Mouse (Mus musculus) embryonic facial prominence, embryonic 11.5 days (tissue): Measurements from ENCODE around the gene B4galnt1. TPM values are rescaled to one million over a fixed set of nuclear protein-coding genes. Genes with fewer than 3 reads are reported as not detected.

Source experiments
- ATAC-seq: fragments of 200-750 bp; cut with Nextera tagmentation; replicated peaks from 2 replicates; pipeline ENCODE4 v1.8.0; 2017; ENCODE audit warnings: low read depth; ENCODE audit not compliant: insufficient number of reproducible peaks, low FRiP score, low TSS enrichment
- DNase-seq: peaks from one replicate; pipeline ENCODE4 v3.0.0-alpha.2; 2015; ENCODE audit warnings: low spot score
- H3K27ac ChIP-seq: fragments of 300-500 bp; sonication (generic); replicated peaks from 2 replicates; pipeline ENCODE4 v1.5.1; 2014; ENCODE audit warnings: mild to moderate bottlenecking, low read depth, low read length, control low read depth
- H3K27me3 ChIP-seq: fragments of 300-500 bp; sonication (generic); 2 replicates; pipeline ENCODE4 v1.6.1; 2014; ENCODE audit warnings: mild to moderate bottlenecking, low read length, moderate library complexity, mixed read lengths; ENCODE audit not compliant: control insufficient read depth, insufficient read depth
- H3K36me3 ChIP-seq: fragments of 300-500 bp; sonication (generic); replicated peaks from 2 replicates; pipeline ENCODE4 v1.6.1; 2014; ENCODE audit warnings: low read depth, mild to moderate bottlenecking, low read length, moderate library complexity, mixed read lengths; ENCODE audit not compliant: control insufficient read depth, insufficient read depth
- H3K4me1 ChIP-seq: fragments of 300-500 bp; sonication (generic); 2 replicates; pipeline ENCODE4 v1.6.1; 2014; ENCODE audit warnings: low read length, mixed read lengths; ENCODE audit not compliant: control insufficient read depth, insufficient read depth
- H3K4me2 ChIP-seq: fragments of 300-500 bp; sonication (generic); 2 replicates; pipeline ENCODE4 v1.6.1; 2014; ENCODE audit warnings: low read depth, mild to moderate bottlenecking, control low read depth, low read length, moderate library complexity
- H3K4me3 ChIP-seq: fragments of 300-500 bp; sonication (generic); 2 replicates; pipeline ENCODE4 v1.5.1; 2014; ENCODE audit warnings: low read depth, low read length, control low read depth
- H3K9ac ChIP-seq: fragments of 300-500 bp; sonication (generic); replicated peaks from 2 replicates; pipeline ENCODE4 v1.6.1; 2014; ENCODE audit warnings: mild to moderate bottlenecking, control low read depth, low read length
- H3K9me3 ChIP-seq: fragments of 300-500 bp; sonication (generic); replicated peaks from 2 replicates; pipeline ENCODE4 v1.6.1; 2016; ENCODE audit warnings: mild to moderate bottlenecking, low read length, inconsistent platforms, mixed read lengths; ENCODE audit not compliant: control insufficient read depth
- WGBS: fragments of 180-500 bp; shearing (Covaris S2); extraction: QIAGEN DNeasy Blood & Tissue Kit; methylation state at CpG from one replicate; pipeline ENCODE4 v1.1.7; 2014; 5-methylcytosine and 5-hydroxymethylcytosine counted together
- polyA plus RNA-seq: library from polyadenylated mRNA; unstranded; fragments of >200 nt; fragmentation: Nextera tagmentation; extraction: Ambion mirVana; gene quantifications from 2 replicates; pipeline ENCODE4 v1.2.1, GENCODE M21; 2014

The B4galnt1 gene
- polyA plus RNA-seq, 1 experiment from 2014 or later, result 4.9 TPM

DNA sequence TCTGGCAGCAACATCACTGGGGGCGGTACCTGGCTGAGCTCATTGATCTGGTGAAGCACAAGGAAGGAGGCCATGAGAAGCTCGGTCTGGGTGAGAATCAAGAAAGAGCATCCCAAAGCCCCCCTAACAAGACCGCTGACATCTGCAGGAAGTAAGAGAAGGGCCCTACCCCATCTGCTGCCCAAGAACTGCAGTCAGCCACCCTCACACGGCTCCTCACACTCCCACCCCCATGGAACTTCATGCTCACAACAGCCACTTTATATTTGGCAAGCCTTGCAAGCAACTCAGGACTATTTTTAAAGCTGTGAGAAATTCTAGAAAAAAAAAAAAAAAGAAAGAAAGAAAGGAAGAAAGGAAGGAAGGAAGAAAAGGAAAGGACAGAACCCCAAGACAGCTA lies 43.9 kb downstream of the B4galnt1 start:
- DNase-seq (no peak), ATAC-seq (no peak)
- Histone ChIP-seq H3K9ac (no peak overlapping the region), H3K27me3 (no peaks in the 10 kb centered on the region), H3K27ac (no peak overlapping the region), H3K4me1 (0 out of 2 replicates have a peak, but pooled peaks cover 2% of the 10 kb centered on the region), H3K4me2 (no peak overlapping the region), H3K4me3 (no peak overlapping the region), H3K36me3 (peaks cover 2% of the 10 kb centered on the region; the same call in 1 of the 2 replicates), H3K9me3 (no peaks in the 10 kb centered on the region)
- WGBS, result 88% methylated on average over 4 of the region's 4 CpGs

DNA sequence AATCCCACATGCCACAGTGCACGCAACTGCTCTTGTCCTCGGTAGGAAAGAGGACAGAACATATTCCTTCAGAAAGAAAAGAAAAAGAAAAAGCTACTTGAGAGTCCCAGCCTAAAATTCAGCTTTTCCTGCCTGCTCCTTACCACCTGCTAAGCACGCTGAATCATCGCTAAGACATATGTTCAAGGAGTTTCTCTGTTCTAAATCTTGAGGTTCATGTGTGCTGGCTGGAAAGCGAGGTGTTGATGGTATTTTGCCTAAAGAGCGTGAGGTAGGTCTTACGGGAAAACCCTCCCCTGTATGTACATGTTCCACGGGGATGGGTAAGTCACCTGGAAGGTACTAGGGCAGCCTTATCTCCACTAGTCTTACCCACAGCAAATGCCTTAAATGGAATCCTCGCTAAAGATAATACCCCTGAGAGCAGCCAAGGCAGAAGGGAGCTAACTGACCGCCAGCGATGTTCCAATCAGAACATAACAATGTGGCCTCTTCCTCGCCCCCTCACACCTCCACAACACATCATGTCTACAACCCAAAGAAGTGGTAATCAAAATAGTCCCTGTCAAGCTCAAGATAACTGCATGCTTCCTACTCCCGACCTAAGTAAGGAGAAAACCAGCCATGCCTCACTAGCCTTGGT lies 45.0 kb downstream of the B4galnt1 start:
- H3K36me3 ChIP-seq, result peaks cover 2% of the 10 kb centered on the region; the same call in 1 of the 2 replicates
- H3K9me3 ChIP-seq, result no peaks in the 10 kb centered on the region
- no peak overlapping the region for H3K4me3 ChIP-seq
- 85% methylated on average over 13 of the region's 13 CpGs for WGBS
- H3K9ac ChIP-seq, result no peak overlapping the region
- no peak for DNase-seq
- no peak for ATAC-seq
- H3K27ac ChIP-seq, result no peak overlapping the region
- H3K27me3 ChIP-seq, result no peaks in the 10 kb centered on the region
- no peak overlapping the region for H3K4me2 ChIP-seq
- H3K4me1 ChIP-seq, result 0 out of 2 replicates have a peak, but pooled peaks cover 2% of the 10 kb centered on the region

DNA sequence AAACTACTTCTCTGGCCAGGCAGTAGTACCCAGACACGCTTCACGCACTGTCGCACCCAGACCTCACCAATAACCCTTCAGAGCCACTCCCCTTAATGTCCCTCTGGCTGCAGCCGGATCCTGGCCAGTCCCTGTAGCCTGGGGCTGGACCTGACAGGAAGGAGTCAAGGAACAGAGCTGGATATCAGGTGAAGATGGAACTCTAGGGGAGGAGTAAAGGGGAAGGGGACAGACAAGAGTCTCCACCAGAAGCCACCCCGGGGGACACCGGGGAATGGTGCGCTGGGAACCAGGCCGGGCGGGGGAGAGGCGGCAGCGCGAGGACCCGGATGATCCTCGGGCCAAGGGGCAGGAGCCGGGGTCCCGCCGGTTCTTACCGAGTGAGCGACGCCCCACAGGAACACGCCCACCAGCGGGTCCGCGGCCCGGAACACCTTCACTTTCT lies 46.0 kb downstream of the B4galnt1 start:
- no peaks in the 10 kb centered on the region for H3K36me3 ChIP-seq
- whole genome bisulfite sequencing, result under 1% methylated on average over 25 of the region's 25 CpGs
- ATAC-seq, result peak; percentile 49
- H3K27ac ChIP-seq, result no peak overlapping the region
- 0 out of 2 replicates have a peak, but pooled peaks cover 2% of the 10 kb centered on the region for H3K4me1 ChIP-seq
- peak overlapping the region; percentile 76 for H3K4me3 ChIP-seq
- H3K9me3 ChIP-seq, result no peaks in the 10 kb centered on the region
- H3K27me3 ChIP-seq, result no peaks in the 10 kb centered on the region
- peak overlapping the region; percentile 92 for H3K4me2 ChIP-seq
- peak overlapping the region; percentile 74 for H3K9ac ChIP-seq
- no peak for DNase-seq

DNA sequence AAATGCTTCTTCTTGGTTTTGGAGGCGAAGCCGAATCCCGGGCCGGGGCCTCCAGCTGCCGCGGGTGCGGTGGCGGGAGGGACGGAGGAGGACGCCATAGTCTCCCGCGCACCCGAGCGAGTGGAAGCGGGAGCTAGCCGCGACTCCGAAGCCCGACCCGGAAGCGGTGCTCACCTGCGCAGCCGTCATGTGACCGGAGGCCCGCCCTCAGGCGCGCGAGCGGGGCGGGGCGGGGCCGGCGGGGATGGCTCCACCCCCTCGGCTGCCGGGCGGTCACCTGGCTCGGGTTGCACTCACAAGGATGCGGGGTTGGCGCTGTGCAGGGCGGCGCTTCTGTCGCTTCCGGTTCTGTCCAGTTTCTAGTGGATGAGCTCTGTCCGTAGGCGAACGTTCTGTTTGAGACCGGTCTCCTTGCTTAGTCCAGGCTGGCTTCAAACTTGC lies 46.4 kb downstream of the B4galnt1 start, which contains the start of gene Pip4k2c:
Gene Pip4k2c (minus strand): TSS at position 172 of the 441 bp plus-strand sequence.
- H3K4me2 ChIP-seq, result peak within 1 kb of the TSS; percentile 92
- ATAC-seq (peak; percentile 89), DNase-seq (peak; percentile 90)
- no peaks in the 10 kb centered on the region for H3K36me3 ChIP-seq
- 0 out of 2 replicates have a peak, but pooled peaks cover 2% of the 10 kb centered on the region for H3K4me1 ChIP-seq
- H3K27me3 ChIP-seq, result no peaks in the 10 kb centered on the region
- no peak within 1 kb of the TSS for H3K27ac ChIP-seq
- H3K4me3 ChIP-seq, result peak within 1 kb of the TSS; percentile 76
- WGBS, result 1% methylated on average over 45 of the region's 47 CpGs
- peak within 1 kb of the TSS; percentile 74 for H3K9ac ChIP-seq
- no peaks in the 10 kb centered on the region for H3K9me3 ChIP-seq

DNA sequence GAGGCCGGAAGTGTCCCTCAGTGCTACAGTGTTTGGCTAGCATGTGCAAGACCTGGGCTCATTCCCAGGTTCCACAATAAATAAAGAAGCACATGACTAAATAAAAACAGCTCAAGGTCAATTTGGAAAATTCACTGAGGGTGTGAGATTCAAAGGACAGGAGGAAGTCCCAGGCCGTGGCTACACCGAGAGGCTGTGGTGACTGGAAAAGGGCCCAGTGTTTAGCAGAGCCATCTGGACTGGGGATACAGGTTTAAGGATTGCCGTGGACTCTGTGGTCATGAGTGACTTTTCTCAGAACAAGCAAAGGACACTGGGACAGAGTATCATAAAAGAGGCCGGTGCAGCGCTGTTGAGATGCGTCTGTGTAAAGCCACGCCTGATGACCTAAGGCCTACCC lies 48.2 kb downstream of the B4galnt1 start:
- ATAC-seq, result no peak
- no peaks in the 10 kb centered on the region for H3K36me3 ChIP-seq
- no peak overlapping the region for H3K27ac ChIP-seq
- no peak overlapping the region for H3K4me2 ChIP-seq
- 0 out of 2 replicates have a peak, but pooled peaks cover 2% of the 10 kb centered on the region for H3K4me1 ChIP-seq
- 95% methylated on average over 8 of the region's 8 CpGs for WGBS
- no peaks in the 10 kb centered on the region for H3K27me3 ChIP-seq
- no peak overlapping the region for H3K9ac ChIP-seq
- DNase-seq, result no peak
- no peaks in the 10 kb centered on the region for H3K9me3 ChIP-seq
- no peak overlapping the region for H3K4me3 ChIP-seq

DNA sequence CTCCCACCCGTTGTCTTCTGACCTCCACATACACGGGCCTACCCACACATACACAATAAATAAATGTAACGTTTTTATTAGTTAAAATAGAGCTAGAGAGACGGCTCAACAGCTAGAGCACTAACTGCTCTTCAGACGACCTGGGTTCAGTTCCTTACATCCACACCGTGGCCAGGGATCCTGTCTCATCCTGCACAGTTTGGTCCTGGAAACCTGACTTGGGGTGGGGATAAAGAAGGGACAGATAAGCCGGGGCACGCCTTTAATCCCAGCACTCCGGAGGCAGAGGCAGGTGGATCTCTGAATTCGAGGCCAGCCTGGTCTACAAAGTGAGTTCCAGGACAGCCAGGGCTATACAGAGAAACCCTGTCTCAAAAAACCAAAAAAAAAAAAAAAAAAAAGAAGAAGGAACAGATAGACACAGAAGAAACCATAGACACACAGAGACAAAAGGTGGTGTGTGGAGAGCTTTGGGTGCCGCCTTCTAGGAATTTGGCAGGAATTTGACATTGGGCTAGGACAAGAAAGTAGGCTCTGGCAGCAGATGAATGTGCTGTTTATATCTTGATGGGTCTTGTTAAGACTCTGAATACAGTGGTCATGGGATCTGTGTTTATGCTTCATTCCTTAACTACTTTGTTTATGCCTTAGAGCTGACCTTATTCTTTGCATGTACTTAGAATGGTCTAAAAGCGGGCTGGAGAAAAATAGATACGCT lies 48.8 kb downstream of the B4galnt1 start:
- no peak overlapping the region for H3K27ac ChIP-seq
- H3K4me2 ChIP-seq, result no peak overlapping the region
- 0 out of 2 replicates have a peak, but pooled peaks cover 2% of the 10 kb centered on the region for H3K4me1 ChIP-seq
- no peak for DNase-seq
- 86% methylated on average over 13 of the region's 13 CpGs for WGBS
- H3K9me3 ChIP-seq, result no peaks in the 10 kb centered on the region
- H3K36me3 ChIP-seq, result no peaks in the 10 kb centered on the region
- no peak overlapping the region for H3K9ac ChIP-seq
- H3K27me3 ChIP-seq, result no peaks in the 10 kb centered on the region
- no peak for ATAC-seq
- H3K4me3 ChIP-seq, result no peak overlapping the region

DNA sequence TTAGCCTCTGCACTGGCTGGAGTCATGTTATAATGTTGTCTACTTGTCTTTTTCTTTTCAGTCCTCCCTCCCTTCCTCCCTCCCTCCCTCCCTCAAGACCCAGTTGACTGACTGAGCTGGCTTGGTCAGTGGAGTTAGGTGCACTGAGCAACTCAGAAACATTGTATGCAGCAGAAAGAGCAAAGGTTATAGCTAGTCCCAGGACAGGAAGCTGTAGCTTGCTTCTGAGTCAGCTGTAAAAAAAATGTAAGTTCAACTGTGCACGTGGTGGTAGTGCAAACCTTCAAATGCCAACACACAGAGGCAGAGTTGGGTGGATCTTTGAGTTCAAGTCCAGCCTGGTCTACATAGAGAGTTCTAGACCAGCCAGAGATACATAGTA lies 49.4 kb downstream of the B4galnt1 start:
- Histone ChIP-seq H3K9ac (no peak overlapping the region), H3K27ac (no peak overlapping the region), H3K27me3 (no peaks in the 10 kb centered on the region), H3K36me3 (no peaks in the 10 kb centered on the region), H3K4me3 (no peak overlapping the region), H3K4me2 (no peak overlapping the region), H3K4me1 (0 out of 2 replicates have a peak, but pooled peaks cover 2% of the 10 kb centered on the region), H3K9me3 (no peaks in the 10 kb centered on the region)
- 66% methylated on average over 1 of the region's 1 CpGs for WGBS
- no peak for DNase-seq
- no peak for ATAC-seq

DNA sequence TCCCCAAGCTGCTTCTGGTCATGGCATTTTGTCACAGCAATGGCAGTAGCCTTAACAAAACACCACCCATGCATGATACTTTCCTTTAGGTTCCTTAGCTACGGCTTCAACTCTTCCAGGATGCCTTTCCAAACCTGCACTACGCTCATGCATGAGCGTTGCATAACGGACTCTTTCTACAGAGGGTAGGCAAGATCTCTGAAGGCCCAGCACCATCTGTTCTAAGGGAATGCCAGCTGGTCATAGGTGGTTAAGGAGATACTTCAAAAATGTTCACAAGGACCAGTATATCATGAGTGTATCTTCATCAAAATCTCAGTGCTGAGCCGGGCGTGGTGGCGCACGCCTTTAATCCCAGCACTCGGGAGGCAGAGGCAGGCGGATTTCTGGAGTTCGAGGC lies 51.4 kb downstream of the B4galnt1 start:
- WGBS, result 95% methylated on average over 11 of the region's 11 CpGs
- DNase-seq, result no peak
- H3K27me3 ChIP-seq, result no peaks in the 10 kb centered on the region

More for the DNA sequence above, 51.4 kb downstream of the B4galnt1 start:
- Histone ChIP-seq H3K9ac (no peak overlapping the region), H3K4me2 (no peak overlapping the region), H3K27ac (no peak overlapping the region), H3K4me1 (no peaks in the 10 kb centered on the region), H3K36me3 (no peaks in the 10 kb centered on the region), H3K4me3 (no peak overlapping the region), H3K9me3 (no peaks in the 10 kb centered on the region)
- no peak for ATAC-seq
